Mouse (Mus musculus) heart, postnatal 10 days (tissue): ENCODE data around the gene Prr7. TPM values are rescaled to one million over a fixed set of nuclear protein-coding genes. Genes with fewer than 3 reads are reported as not detected.

Source experiments
- DNase-seq, 2 experiments: peaks; one replicate each; pipeline ENCODE4 v3.0.0; 2021
- intact Hi-C: fragments of 180-260 bp; cut with DNase I; formaldehyde crosslinking; loops from one replicate; pipeline ENCODE4 v1.15.1; 2025
- total RNA-seq, 2 experiments: library from RNA; stranded (reverse); gene quantifications; 2 replicates each; pipeline ENCODE4 v1.2.3; 2021

Prr7 gene
- total RNA-seq, 2 experiments from 2014 or later: 1.7 to 1.8 TPM

DNA sequence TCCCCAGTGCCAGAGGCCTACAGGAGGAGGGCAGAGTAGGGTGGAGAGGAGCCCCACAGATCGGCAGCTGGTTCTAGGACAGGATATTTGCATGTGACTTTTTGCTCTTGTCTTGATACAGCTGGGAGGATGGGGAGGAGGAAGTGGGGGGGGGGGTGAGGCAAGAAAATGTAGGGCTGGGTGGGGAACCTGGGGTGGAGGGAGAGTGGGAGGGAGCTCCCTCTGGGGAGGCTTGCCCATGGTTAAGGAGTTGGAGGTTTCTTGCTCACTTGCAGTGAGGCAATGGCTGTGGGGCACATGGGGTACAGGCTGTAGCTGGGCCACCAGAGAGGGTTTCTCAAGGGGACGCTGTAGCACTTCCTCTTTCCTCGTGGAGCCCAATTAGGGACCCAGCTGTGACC lies 16.5 kb upstream of the Prr7 start:
- intact Hi-C loops: loop anchor here (10.0 kb wide), 1 partner anchor 233 kb away; no protein-coding TSS in a partner anchor
- no peak for DNase-seq

DNA sequence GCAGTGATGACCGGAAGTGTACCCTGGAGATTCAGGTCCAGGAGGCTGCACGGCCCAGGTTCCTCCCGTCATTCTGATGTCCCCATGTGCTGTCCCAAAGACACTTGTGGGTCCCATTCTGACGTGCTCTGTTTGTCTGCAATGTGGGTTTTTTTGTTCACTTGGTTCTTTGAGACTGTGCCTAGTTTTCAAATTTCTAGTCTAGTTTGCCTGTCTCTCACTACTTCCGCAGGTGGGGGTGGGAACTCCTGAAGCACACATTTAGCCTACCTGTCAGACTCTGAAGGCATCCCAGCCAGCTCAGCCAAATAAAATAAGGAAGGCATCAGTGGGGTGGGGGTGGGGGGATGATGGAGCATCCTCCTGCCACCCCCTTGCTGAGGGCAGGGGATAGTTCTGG lies 15.9 kb upstream of the Prr7 start:
- intact Hi-C loops: loop anchor here (10.0 kb wide), 1 partner anchor 233 kb away; no protein-coding TSS in a partner anchor
- no peak for DNase-seq

DNA sequence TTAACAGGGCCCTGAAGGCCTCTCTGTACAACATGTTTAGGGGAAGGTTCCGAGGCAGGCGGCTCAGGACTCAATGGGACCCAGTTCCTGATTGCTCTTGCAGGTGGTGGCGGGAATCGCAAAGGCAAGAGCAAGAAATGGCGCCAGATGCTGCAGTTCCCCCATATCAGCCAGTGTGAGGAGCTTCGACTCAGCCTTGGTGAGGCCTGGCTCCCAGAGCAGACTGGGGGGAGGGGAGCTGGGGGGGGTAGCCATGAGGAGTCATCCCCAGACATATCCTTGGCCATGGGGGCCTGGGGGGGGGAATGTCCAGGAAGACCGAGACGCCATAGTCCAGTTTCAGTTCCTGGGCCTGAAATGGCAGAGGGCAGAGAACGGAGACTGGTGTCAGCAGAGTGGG lies 14.9 kb upstream of the Prr7 start:
- DNase-seq: no peak
- intact Hi-C loops: loop anchor here (10.0 kb wide), 1 partner anchor 234 kb away; no protein-coding TSS in a partner anchor

DNA sequence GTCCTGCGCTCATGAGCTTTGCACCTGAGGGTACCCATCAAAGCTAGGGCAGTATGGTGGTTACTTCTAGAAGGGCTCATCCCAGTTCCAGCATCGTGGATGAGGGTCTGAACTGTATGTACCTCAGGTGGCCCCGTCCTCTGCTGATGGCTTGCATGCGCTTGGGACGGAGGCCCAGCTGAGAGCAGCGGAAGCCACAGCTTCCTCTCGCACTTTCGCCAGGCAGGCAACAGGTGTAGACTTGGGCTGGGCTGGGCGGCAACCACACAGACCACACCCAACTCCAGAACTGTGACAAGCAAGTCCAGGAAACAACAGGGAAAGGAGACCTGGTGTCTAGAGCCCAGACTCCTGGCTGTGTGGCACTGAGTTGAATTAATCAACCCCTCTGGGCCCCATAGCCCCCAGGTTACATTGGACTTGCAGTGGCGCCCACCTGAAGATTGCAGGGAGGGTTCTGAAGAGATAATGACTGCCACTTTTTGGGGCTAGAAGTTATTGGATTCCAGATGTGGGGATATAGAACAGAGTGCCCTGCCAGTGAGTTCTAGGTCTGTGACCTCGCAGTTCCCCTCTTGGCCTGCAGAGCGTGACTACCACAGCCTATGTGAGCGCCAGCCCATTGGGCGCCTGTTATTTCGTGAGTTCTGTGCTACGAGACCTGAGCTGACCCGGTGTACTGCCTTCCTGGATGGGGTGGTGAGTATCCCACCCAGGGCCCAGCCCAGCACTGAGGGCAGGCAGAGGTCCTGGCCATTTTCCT lies 14.2 kb upstream of the Prr7 start:
- no peak for DNase-seq
- intact Hi-C loops: loop anchor here (10.0 kb wide), 1 partner anchor 235 kb away; no protein-coding TSS in a partner anchor

DNA sequence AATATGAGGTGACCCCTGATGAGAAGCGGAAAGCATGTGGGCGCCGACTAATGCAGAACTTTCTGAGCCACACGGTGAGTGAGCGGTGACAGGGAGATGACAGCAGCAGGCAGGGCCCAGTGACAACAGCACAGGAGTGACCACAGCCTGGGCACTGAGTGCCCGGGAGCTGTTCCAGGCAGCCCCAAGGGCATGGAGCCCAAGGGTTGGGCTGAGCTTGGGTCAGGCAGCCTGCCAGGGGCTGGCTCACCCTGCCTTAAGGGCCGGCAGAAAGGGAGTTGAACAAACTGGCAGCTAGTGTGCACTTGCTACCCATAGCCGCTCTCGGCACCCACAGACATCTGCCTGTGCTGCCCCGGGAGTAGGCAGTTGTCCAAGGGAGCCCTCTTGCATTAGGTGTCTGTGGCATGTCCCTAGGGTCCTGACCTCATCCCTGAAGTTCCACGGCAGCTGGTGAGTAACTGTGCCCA lies 13.5 kb upstream of the Prr7 start:
- peak; percentile 91 to 92 for DNase-seq
- intact Hi-C loops: no loop called here

DNA sequence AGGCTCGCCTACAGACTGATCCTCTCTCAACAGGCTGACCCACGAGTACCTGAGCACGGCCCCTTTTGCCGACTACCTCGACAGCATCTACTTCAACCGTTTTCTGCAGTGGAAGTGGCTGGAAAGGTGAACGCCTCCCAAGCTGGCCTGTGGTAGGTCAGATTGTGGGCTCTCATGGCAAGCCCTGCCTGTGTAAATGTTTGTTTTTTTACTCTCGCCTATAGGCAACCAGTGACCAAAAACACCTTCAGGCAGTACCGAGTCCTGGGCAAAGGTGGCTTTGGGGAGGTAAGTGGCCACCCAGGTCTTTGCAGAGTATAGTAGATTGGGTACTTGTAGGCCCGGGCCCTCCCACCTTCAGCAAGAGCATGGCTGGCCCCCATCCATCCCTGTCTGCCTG lies 12.8 kb upstream of the Prr7 start:
- no peak for DNase-seq
- intact Hi-C loops: no loop called here

DNA sequence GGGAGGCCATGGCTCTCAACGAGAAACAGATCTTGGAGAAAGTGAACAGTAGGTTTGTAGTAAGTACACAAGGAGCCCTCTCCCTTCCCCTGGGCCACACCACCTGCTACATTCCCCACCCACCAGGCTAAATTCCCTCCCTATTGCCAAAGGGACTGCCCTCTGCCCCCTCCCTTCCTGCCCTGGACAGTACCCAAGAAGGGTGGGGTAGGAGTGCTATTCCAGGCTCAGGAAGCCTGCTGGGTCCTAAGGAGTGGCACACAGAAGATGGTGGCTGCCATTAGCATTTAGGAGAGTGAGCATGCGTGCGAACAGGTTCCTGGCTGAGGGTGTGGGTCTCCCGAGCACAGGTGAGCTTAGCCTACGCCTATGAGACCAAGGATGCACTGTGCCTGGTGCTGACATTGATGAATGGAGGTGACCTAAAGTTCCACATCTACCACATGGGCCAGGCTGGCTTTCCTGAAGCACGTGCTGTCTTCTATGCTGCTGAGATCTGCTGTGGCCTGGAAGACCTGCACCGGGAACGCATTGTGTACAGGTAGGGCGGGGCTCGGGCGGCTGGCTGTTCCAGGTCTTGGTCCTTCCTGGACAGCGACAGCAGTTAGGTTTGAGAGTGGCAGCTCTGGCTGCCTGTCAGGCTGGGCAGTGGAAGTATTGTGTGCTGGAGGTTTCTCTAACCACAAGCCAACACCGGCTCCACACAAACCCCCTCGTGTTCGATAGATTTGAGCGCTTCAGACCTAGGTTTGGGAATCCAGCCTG lies 12.1 kb upstream of the Prr7 start:
- intact Hi-C loops: no loop called here
- DNase-seq: peak in 1 of 2 experiments; percentile 56

DNA sequence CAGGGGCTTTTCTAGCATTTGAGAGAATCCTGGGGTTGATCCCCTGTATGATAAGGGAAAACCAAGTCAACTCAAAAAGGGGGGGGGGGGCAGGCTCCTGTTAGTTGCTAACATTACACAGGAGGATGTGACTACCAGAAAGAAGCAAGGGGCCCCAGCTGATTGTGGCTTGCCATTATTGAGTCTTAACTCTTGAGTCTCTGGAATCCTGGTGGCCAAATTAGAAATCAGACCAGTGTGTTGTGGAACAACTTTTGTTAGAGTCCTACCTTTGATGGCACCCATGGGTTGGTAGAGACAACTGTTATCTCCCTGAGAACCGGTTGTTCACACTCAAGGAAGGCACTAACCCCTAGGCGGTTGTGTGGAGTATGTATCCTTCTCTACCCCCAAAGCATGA lies 1.1 kb upstream of the Prr7 start:
- no peak for DNase-seq
- intact Hi-C loops: no loop called here

DNA sequence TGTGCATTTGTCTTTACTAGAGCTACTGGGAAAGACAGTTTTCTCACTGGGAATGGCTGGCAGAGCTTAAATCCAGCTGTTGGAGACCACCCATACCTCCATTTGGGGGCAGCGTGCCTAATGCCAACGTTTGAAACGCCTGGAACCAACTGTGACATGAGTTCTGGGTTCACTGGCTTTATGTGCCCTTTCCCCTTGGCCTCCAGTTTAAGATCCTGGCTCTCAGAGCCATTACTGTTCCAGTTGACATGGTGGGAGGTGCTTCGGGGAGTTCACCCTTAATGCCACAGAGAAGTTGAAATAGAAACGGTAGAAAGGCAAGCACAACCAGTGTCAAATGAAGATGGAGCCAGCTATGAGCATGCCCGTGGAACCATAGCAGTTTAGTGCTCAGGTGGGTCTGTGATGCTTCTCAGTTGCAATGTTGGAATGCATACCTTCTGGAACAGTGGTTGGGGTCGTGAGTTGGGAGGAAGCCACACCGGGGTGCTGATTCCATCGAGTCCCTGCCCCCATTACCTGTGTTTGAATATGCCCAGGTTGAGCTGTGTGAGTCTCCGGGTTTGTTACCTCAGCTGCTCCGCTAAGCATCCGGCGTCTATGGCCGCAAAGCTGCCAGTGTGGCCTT lies 554 bp upstream of the Prr7 start:
- no peak for DNase-seq
- intact Hi-C loops: no loop called here

DNA sequence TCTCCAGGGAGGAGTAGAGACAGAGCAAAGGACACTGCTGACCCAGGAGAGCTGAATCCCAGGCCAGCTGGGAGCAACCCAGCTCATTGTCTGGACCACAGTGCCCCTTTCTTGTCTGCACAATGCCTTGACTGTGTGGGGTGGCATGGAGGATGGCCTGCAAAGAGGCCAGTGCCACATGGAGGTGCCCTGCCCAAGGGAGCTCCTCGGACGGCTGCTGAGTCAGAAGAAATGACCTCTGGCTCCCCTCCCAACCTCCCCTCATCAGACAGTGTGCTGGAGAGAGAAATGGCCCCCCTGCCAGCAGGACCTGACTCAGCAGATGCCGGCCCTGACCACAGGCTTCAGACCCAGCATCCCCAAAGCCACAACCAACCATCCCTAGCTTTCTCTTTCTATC lies 1.1 kb downstream of the Prr7 start:
- intact Hi-C loops: no loop called here
- DNase-seq: no peak

DNA sequence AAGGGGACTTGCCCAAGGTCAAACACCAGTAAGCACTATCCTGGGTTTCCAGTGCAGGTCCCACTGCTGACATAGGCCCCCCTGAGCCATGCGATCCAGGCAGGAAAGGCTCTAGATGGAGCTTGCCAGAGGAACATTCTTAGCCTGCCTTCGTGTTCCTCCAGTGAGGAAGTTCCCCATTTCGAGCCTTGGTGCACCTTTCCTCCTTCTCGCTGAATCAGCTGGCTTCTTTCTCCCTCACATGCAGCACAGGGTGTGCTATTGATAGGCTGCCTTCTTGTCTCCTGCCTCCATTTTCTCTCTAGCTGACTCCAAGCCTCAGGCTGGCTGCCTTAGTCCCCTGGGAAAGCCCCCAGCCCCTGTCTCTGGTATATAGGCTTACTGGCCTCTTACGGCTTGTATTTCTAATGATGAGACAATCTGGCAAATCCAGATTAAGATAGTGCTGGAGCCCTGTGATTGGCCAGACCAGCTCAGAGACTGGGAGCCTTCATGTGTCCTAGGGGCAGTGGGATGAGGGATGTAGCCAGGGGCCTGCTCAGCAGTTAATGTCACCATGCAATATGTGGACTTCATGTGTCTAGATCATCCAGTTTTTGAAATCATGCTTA lies 1.9 kb downstream of the Prr7 start:
- DNase-seq: no peak
- intact Hi-C loops: no loop called here

DNA sequence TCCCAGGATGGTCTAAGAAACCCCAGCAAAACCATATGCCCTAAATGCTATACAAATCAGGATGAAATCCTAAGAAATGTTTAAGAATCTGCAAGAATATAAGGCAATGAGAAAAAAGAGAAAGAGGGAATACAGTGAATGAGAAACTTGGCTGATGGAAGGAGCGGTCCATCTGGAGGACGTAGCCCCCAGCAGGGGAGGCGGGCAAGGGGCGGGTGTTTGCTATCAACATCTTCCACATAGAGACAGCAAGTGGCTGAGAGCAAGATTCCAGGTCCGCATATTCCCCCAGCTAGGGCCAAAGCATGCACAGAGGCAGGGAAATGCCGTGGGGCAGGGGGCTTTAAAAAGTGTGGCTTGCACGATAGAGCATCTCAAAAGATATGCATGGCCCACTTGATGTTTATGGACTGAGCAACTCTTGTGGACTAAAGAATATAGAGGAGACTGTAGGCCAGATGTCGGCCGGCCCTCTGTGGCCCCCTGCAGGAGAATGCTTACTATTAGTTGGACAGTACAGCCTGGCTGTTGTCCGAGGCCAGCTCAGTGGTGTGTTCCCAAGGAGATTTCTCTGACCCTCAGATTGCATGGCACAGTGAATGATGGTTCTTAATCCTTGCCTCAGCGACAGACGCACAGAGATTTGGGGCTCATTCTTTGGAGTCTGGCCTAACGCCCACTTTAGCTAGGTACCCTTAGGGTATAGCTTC lies 4.9 kb downstream of the Prr7 start:
- intact Hi-C loops: loop anchor here (1.0 kb wide), 2 partner anchors 48 to 64 kb away; no protein-coding TSS in a partner anchor

DNA sequence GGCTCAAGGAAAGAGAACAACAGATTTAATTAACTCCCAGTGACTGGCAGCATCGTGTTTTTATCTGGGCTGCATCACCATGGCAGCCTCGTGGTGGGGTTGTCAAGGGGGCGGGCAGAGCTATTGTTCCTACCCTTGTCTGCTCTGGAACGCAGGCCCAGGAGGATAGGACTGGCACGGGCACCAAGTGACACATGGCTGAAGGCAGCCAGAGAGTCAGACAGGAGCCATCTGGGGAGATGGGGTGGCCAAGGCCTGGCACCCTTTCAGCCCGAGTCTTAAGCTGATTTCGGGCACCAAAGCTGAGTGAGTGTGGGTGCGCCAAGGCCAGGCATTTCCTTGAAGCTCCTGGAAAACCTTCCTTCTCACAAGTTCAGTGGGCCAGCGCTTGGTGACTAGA lies 6.3 kb downstream of the Prr7 start:
- DNase-seq: no peak
- intact Hi-C loops: no loop called here

More for the DNA sequence above, 4.9 kb downstream of the Prr7 start:
- peak; percentile 68 to 76 for DNase-seq

DNA sequence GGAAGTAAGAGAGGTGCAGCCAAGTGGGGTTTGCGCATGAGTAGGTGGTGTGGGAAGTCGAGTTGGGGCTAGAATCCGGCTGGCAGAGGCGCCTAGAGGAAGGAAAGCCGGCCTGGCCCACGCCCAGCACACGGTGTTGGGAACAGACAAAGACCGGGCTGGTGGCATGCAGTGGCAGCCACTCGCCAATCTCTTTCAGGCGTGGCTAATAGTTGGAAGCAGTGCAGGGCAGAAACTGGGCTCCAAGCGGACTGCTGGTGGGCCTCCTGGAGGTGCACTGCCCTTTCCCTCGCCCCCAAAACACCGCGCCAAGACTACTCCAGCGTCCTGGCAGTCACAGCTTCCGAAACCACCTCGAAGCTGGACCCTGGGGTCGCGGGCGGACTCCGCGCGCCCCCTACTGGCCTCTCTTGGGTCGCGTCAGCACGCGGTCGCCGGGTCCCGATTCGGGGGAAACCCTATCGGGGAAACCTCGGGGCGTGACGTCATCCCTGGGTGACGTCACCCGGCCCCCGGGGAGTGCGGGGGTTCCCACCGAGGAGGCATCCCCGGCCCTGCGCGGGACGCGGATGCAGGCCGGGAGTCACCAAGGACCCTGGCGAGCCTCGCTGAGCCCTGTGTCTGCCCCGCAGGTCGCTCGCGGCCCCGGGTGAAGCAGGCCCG lies 7.2 kb downstream of the Prr7 start:
- DNase-seq: peak; percentile 91 to 92
- intact Hi-C loops: loop anchor here (1.0 kb wide), 1 partner anchor 53 kb away; no protein-coding TSS in a partner anchor

DNA sequence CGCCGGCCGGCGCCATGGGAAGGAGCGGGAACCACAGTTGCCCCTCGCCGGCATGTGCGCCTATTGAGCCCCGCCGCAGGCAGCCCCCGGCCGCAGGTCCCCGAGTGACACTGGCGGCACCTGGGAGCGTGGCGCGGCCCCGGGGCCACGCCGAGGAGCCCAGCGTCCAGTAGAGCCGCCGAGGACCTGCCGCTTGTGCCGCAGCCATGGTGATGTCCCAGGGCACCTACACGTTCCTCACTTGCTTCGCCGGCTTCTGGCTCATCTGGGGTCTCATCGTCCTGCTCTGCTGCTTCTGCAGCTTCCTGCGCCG lies 7.7 kb downstream of the Prr7 start:
- DNase-seq: peak in 1 of 2 experiments; percentile 47
- intact Hi-C loops: loop anchor here (1.0 to 2.0 kb wide), 2 partner anchors 41 to 53 kb away; partner anchors contain the start of gene Pdlim7

DNA sequence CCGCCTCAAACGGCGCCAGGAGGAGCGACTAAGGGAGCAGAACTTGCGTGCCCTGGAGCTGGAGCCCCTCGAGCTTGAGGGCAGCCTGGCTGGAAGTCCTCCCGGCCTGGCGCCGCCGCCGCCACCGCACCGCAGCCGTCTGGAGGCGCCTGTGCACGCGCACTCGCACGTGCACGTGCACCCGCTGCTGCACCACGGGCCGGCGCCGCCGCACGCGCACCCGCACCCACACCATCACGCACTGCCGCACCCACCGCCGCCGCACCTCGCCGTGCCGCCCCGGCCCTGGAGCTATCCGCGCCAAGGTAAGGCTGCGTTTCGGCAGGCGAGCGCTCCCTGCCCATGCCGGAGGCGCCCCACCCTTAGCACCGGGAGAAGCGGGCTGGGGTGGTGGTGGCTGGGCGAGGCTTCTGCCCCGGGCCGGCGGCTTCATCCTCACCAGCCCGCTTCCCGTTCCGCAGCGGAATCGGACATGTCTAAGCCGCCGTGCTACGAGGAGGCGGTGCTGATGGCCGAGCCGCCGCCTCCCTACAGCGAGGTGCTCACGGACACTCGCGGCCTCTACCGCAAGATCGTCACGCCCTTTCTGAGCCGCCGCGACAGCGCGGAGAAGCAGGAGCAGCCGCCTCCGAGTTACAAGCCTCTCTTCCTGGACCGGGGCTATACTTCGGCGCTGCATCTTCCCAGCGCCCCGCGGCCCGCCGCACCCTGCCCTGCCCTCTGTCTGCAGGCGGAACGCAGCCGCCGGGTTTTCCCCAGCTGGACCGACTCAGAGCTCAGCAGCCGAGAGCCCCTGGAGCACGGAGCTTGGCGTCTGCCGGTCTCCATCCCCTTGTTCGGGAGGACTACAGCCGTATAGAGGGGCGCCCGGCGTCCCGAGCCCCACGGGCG lies 8.3 kb downstream of the Prr7 start:
- peak; percentile 64 to 65 for DNase-seq
- intact Hi-C loops: loop anchor here (2.0 kb wide), 1 partner anchor 40 kb away; the partner anchor contains the start of gene Pdlim7

DNA sequence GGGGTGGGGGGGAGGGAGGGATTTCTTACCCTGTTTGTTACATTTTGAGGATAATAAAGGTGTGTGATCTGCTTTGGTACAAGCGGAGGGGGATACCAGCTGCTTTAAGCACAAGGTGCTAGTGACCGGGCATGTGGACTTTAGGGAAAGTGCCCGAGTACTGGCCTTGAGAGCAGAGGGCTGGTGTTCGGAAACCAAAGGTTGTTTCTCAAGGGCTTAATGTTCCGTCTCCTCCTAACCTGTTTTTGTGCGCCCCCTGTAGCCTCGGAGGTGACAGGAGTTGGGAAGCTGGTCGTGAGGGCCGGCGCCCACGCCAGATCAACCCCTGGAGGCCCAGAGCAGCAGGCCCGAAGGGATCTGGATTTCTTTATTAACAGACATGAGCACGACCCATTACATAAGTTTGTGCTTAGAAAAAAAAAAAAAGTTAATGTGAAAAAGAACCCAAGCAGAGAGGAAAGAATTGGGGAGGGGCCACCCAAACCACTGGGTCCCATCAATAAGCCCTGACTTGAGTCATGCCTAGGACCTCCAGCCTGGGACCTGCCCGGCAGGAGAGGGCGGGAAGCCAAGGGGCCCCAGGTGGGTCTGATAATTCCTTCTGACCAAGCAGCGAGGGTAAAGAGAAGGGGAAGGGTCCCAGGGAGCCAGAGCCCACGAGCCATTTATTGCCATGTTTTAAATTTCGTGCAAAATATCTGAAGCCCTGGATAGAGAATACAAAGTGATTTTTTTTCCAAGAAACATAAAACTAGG lies 9.2 kb downstream of the Prr7 start:
- intact Hi-C loops: loop anchor here (2.0 kb wide), 1 partner anchor 40 kb away; the partner anchor contains the start of gene Pdlim7
- DNase-seq: no peak

DNA sequence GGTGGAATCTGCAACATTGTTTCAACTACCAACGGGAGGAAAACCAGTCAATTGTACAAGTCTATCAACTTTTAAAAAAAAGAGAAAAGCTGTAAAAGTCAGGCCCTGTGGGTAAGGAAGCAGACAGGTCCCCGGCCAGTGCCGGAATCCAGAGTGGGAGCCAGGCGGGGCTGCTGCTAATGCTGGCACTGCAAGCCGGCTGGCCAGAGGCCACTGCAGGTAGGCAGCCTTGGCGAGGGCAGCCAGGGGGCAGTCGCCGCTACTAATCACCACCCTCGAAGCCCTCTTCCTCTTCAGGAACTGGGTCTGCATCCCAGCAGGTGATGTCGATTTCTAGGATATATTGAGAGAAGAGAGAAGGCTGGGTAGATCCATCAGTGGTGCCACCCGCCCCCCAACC lies 9.9 kb downstream of the Prr7 start:
- DNase-seq: no peak
- intact Hi-C loops: loop anchor here (2.0 kb wide), 1 partner anchor 39 kb away; the partner anchor contains the start of gene Pdlim7
